Mouse (Mus musculus): ENCODE data around the gene Coro1c. TPM values are rescaled to one million over a fixed set of nuclear protein-coding genes. Genes with fewer than 3 reads are reported as not detected.
"Not testable (repeated sequence)": the region's sequence is repeated elsewhere in the genome, so short reads cannot be mapped to it uniquely, and the experiment has no call there.

The Coro1c gene
- total RNA-seq, 2 experiments from 2014 or later, result 183 to 194 TPM

- DNase-seq; intact Hi-C loops (cut with DNase I): not testable (repeated sequence)
These were observed 96.6 kb downstream of the Coro1c start for GRCm38 (mm10) chr5:113811824-113812420.

GRCm38 (mm10) chr5:113810111-113810510 is 98.4 kb downstream of the Coro1c start:
- DNase-seq, result no peak
- intact Hi-C loops (cut with DNase I), result no loop called here

- DNase-seq, result no peak
- intact Hi-C loops (cut with DNase I), result no loop called here
These were observed 100.4 kb downstream of the Coro1c start for GRCm38 (mm10) chr5:113808177-113808576.

GRCm38 (mm10) chr5:113807712-113808111 is 100.8 kb downstream of the Coro1c start:
- DNase-seq, result no peak
- intact Hi-C loops (cut with DNase I), result no loop called here

GRCm38 (mm10) chr5:113806414-113806813 is 102.1 kb downstream of the Coro1c start:
- no peak for DNase-seq
- intact Hi-C loops (cut with DNase I), result no loop called here

- intact Hi-C loops (cut with DNase I), result no loop called here
- DNase-seq, result no peak
These were observed 103.3 kb downstream of the Coro1c start for GRCm38 (mm10) chr5:113805301-113805700.

GRCm38 (mm10) chr5:113804395-113804966 is 104.1 kb downstream of the Coro1c start:
- DNase-seq, result no peak
- intact Hi-C loops (cut with DNase I), result no loop called here

- peak; percentile 68 for DNase-seq
These were observed 108.3 kb downstream of the Coro1c start, which contains the start of gene Tmem119 for GRCm38 (mm10) chr5:113800280-113800679. Tmem119 (minus strand) TSS chr5:113800516.

GRCm38 (mm10) chr5:113799691-113800090 is 108.9 kb downstream of the Coro1c start:
- no peak for DNase-seq
- intact Hi-C loops (cut with DNase I), result no loop called here

More at GRCm38 (mm10) chr5:113800280-113800679, 108.3 kb downstream of the Coro1c start, which contains the start of gene Tmem119:
- intact Hi-C loops (cut with DNase I), result no loop called here

GRCm38 (mm10) chr5:113798525-113798924 is 110.0 kb downstream of the Coro1c start:
- DNase-seq, result no peak
- intact Hi-C loops (cut with DNase I), result no loop called here

- DNase-seq, result no peak
- intact Hi-C loops (cut with DNase I), result no loop called here
These were observed 111.2 kb downstream of the Coro1c start for GRCm38 (mm10) chr5:113797149-113797882.

- intact Hi-C loops (cut with DNase I), result no loop called here
- peak; percentile 44 for DNase-seq
These were observed 112.0 kb downstream of the Coro1c start for GRCm38 (mm10) chr5:113796401-113797148.

Other genes starting within 250 kb of the Coro1c start
- gene 1700069L16Rik, start 184.0 kb downstream of the Coro1c start, total RNA-seq (2021), result not detected
- 1 to 10 TPM; 5.7 to 7.8 TPM for gene Ficd, start 173.0 kb downstream of the Coro1c start, total RNA-seq (2021)
- gene Sart3, start 136.2 kb downstream of the Coro1c start, total RNA-seq (2021), result 10 to 100 TPM; 46.8 to 50.1 TPM
- 10 to 100 TPM; 39.9 to 43.0 TPM for gene Iscu, start 136.0 kb downstream of the Coro1c start, total RNA-seq (2021)
- gene Tmem119, start 108.2 kb downstream of the Coro1c start, total RNA-seq (2021), result 1 to 10 TPM; 3.3 to 4.6 TPM
- 1 to 10 TPM; 1.5 to 2.7 TPM for gene Selplg, start 76.1 kb downstream of the Coro1c start, total RNA-seq (2021)
- 10 to 100 TPM; 36.1 to 36.9 TPM for gene Ssh1, start 85.1 kb upstream of the Coro1c start, total RNA-seq (2021)
- not detected for gene Dao, start 94.9 kb upstream of the Coro1c start, total RNA-seq (2021)
- 10 to 100 TPM; 31.6 to 34.8 TPM for gene Usp30, start 156.7 kb upstream of the Coro1c start, total RNA-seq (2021)
- gene Svop, start 182.8 kb upstream of the Coro1c start, total RNA-seq (2021), result 100 to 1,000 TPM; 107 to 115 TPM
- gene Alkbh2, start 219.5 kb upstream of the Coro1c start, total RNA-seq (2021), result 1 to 10 TPM; 6.2 to 6.9 TPM
- gene Ung, start 221.6 kb upstream of the Coro1c start, total RNA-seq (2021), result 1 to 10 TPM; 5.6 to 6.0 TPM
- 1 to 10 TPM; 2.4 to 3.8 TPM for gene Acacb, start 237.8 kb upstream of the Coro1c start, total RNA-seq (2021)